Mouse (Mus musculus) megakaryocyte, embryonic 14.5 days (primary cell): ENCODE measurements around the gene Cd4.

Experiments used
- FLI1 ChIP-seq: IDR thresholded peaks from 2 replicates; pipeline ENCODE4 v1.6.1; 2012; ENCODE audit warnings: low read length, inconsistent platforms, mixed read lengths
- GATA1 ChIP-seq: IDR thresholded peaks from 3 replicates; pipeline ENCODE4 v1.6.1; 2012; ENCODE audit warnings: mixed read lengths, low read length, inconsistent platforms, borderline replicate concordance

DNA sequence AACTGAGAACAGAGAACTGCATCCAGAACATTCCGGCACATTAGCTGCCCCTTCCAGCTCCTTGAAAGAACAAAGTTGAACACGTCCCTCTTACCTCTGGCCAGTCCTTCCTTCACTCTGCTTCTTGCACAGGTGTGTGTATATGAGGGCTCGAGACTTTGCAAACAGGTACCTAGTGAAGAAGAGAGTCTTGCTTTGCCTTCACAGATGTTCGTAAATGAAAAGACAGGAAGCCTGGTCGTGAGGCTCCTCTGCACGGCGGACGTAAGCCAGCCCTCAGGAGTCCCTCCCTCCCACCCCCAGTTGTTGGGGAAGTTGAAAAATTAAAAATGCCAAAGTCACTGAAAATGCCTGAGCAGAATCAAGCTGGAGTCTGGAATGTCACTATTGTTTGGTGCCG lies at the start of gene Cd4:
- TF ChIP-seq GATA1 (no peak), FLI1 (no peak)
